Mouse (Mus musculus) heart, postnatal 25 days (tissue): ENCODE measurements around the gene Tmem202. TPM values are rescaled to one million over a fixed set of nuclear protein-coding genes. Genes with fewer than 3 reads are reported as not detected.

ENCODE experiments used
- DNase-seq: peaks from one replicate; pipeline ENCODE4 v3.0.0; 2022; ENCODE audit warnings: low spot score
- intact Hi-C: fragments of 180-260 bp; cut with DNase I; formaldehyde crosslinking; loops from one replicate; pipeline ENCODE4 v1.15.1; 2025
- total RNA-seq, 2 experiments: library from RNA; stranded (reverse); gene quantifications; 2 replicates each; pipeline ENCODE4 v1.2.3; 2021

Tmem202 gene
- total RNA-seq, 2 experiments from 2014 or later: 0.52 to 0.64 TPM

DNA sequence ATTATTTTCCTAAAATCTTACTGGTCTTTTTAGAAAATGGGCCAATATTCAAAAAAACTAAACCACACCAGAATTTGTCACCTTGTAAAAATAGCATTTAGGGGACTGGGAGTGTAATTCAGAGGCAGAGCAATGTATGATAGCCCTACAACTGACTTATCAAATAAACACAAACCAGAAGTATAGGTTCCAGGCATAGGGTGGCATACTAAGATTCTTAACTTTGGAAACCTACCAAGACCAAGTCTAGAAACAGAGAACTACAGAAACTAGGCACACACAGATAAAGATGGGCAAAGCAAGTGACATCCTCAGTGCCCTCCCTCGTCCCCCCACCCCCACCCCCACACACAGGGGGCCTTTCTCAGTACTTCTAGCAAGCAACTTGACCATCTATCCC is 64.8 kb downstream of the Tmem202 start:
- no peak for DNase-seq
- intact Hi-C loops: loop anchor here (5.0 kb wide), 1 partner anchor 73 kb away; no protein-coding TSS in a partner anchor

DNA sequence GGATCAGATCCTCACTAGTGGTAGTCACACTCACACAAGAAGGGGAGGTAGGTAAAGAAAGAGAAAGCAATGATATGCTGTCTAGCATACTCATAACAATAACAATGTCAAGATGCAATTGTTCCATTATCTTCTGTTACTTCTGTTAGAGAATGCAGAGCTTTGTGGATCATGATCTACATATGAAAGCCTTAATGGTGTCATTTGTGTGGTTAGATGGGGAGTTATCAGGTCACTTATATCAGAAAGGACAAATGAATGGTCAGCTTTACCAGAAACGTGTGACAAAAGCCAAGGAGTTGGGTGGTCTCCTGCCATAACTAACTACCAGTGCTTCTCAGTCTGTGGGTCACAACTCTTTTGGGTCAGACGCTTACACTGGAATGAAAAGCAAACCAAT is 66.5 kb downstream of the Tmem202 start:
- intact Hi-C loops: no loop called here
- no peak for DNase-seq

DNA sequence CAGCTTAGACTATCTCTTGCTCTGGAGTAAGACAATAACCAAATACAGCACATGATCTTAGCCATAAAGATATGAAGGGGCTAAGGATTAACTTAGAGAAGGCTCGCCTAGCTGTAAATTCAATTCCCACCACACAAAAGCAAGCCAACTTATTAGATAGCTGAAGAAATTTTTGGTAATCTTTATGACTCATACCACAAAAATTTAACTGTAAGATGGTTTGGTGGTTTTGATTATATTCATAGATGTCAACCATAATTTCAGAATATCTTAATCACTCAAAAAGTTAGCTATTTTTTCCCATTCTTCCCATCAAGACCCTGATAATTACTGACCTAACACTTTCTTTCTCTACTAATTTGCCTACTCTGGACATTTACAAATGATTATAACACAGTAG is 70.2 kb downstream of the Tmem202 start:
- no peak for DNase-seq
- intact Hi-C loops: no loop called here

Other genes with a start within 250 kb of the Tmem202 start
- 1 to 10 TPM; 7.5 to 8.3 TPM for gene Adpgk, start 248.3 kb downstream of the Tmem202 start, total RNA-seq
- gene Bbs4, start 186.3 kb downstream of the Tmem202 start, total RNA-seq: 1 to 10 TPM; 2.2 to 2.3 TPM
- 10 to 100 TPM; 72.9 to 84.7 TPM for gene Arih1, start 53.2 kb downstream of the Tmem202 start, total RNA-seq
- 10 to 100 TPM; 36.8 TPM for gene Hexa, start 307 bp downstream of the Tmem202 start, total RNA-seq
- not detected for gene Celf6, start 38.1 kb upstream of the Tmem202 start, total RNA-seq
- gene Parp6, start 77.4 kb upstream of the Tmem202 start, total RNA-seq: 10 to 100 TPM; 17.9 to 20.2 TPM
- gene Pkm, start 116.5 kb upstream of the Tmem202 start, total RNA-seq: 1,000 to 10,000 TPM; 1,181 to 1,232 TPM
- not detected for gene Gramd2, start 140.3 kb upstream of the Tmem202 start, total RNA-seq
- 1 to 10 TPM; 7.3 to 8.0 TPM for gene Senp8, start 210.9 kb upstream of the Tmem202 start, total RNA-seq
- 10 to 100 TPM; 11.9 to 13.6 TPM for gene Myo9a, start 211.0 kb upstream of the Tmem202 start, total RNA-seq